Mouse (Mus musculus) megakaryocyte, embryonic 14.5 days (primary cell): ENCODE results near the gene Myl7.

Experiments
- FLI1 ChIP-seq: IDR thresholded peaks from 2 replicates; pipeline ENCODE4 v1.6.1; 2012; ENCODE audit warnings: low read length, inconsistent platforms, mixed read lengths
- GATA1 ChIP-seq: IDR thresholded peaks from 3 replicates; pipeline ENCODE4 v1.6.1; 2012; ENCODE audit warnings: mixed read lengths, low read length, inconsistent platforms, borderline replicate concordance

GRCm38 (mm10) chr11:5897230-5897629 lies 1.4 kb downstream of the Myl7 start:
- TF ChIP-seq GATA1 (no peak), FLI1 (no peak)
